Mouse (Mus musculus): Measurements from ENCODE around the gene Robo1.

DNA sequence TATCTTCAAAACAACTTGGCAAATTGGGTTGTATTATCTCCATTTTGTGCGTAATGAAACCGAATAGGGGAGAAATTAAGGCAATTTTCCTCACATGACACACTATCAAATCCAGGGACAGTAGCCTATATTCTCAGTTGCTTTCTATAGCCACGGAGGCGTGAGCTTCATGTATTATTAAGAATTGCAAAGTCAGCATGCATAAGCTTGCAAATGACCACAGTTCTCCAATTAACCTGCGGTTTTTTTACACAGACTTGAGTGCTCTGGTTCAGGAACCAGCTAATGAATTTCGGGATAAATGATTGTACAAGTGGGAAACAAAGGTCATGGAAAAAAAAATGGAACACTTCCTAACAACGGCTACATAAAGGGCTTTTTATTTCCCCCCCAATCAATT lies 268.9 kb downstream of the Robo1 start:
- no peak for TF ChIP-seq CTCF (IDR thresholded peaks at IDR 0.05; ENCODE audit: low read depth, low read length)
- no peak for TF ChIP-seq POLR2AphosphoS5 (IDR thresholded peaks at IDR 0.05; ENCODE audit: insufficient replicate concordance, low read depth, low read length)
